Mouse (Mus musculus) NIH3T3 (cell line): Measurements from ENCODE around the gene Hist1h2bh.
"Not testable (repeated sequence)": the region's sequence is repeated elsewhere in the genome, so short reads cannot be mapped to it uniquely, and the experiment has no call there.

Experiments used
- DNase-seq: peaks from one replicate; pipeline ENCODE4 v3.0.0-alpha.2; 2012; ENCODE audit warnings: low read depth

Gene Hist1h2bh

GRCm38 (mm10) chr13:23573898-23574524 lies 30.8 kb upstream of the Hist1h2bh start, which contains the start of the genes Hist1h2bf and Hist1h2ad:
Gene Hist1h2bf, minus strand, starts transcription at chr13:23574196.
Gene Hist1h2ad, plus strand, starts transcription at chr13:23574381.
- peak; percentile 95 for DNase-seq

DNA sequence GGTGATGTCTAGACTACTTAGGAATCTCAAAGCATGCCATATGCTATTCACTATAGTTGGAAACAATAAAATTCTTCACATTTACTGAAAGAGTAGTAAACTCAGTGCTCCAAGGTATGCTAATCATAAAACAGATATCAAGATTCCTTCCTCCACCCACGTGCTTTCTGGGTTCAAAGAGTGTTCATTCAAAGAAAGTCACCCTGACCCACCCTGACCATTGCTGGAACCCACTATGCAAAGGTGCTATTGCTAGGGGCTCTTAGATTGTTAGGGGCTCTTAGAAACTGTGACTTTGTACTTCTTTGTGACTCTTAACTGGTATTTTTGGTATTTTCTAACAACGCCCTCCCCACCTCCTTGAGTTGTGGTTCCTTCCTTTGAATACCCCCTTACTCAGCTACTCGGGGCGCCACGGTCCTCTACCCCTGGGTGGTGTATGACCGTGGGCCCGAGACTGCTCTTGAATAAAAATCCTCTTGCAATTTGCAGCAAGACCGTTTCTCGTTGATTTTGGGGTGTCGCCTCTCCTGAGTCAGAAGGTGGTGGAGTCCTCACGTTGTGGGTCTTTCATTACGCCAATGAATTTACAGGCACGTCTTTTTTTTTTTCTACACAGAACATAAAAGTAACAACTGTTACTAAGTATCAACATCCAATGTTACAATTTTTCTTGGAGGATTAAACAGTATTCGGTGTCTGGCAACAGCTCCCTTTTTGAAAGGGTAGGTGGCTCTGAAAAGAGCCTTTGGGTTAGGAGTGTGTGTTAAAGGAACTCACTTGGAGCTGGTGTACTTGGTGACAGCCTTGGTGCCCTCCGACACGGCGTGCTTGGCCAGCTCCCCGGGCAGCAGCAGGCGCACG lies 30.1 kb upstream of the Hist1h2bh start:
- not testable (repeated sequence) for DNase-seq

- no peak for DNase-seq
These were observed 29.2 kb upstream of the Hist1h2bh start for GRCm38 (mm10) chr13:23572218-23573033.

DNA sequence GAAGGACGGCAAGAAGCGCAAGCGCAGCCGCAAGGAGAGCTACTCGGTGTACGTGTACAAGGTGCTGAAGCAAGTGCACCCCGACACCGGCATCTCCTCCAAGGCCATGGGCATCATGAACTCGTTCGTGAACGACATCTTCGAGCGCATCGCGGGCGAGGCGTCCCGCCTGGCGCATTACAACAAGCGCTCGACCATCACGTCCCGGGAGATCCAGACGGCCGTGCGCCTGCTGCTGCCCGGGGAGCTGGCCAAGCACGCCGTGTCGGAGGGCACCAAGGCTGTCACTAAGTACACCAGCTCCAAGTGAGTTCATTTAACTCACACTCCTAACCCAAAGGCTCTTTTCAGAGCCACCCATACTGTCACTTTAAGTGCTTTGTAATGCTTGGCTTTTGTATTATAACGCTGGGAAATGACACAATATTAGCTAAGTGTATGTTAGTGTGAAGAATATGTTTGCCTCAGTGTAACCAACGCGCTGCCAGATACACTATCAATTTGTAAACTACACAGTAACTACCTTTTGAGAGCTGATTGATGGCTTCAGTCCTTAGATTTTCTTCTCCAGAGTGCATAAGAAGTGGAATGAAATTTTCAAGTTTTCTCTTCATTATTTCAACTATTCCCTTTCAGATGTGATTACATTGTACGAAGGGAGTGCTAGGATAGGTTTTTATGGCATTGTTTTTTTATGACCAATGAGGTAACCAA lies 28.5 kb upstream of the Hist1h2bh start:
- DNase-seq: not testable (repeated sequence)

DNA sequence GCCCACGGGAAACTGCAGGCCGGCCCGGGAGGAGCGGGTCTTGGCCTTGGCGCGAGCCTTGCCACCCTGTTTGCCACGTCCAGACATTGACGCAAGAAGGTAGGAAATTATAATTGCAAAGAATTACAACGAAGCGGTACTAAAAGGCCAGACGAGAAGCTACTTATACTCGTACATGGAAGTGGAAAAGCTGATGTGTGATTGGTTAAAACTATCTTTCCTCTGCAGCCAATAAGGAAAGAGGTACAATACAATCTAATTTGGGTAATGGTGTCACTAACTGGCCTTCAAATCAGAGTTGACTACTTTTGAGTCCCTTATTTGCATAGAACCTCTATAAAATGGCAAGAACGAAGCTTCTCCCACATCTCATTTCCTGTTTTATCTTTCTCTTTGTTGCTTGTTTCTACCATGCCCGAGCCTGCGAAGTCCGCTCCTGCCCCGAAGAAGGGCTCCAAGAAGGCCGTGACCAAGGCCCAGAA lies 27.9 kb upstream of the Hist1h2bh start, which contains the start of the genes Hist1h2ae and Hist1h2bg:
Hist1h2ae (minus strand) TSS at position 199 of the 482 bp plus-strand sequence.
Hist1h2bg (plus strand) TSS at position 375 of the 482 bp plus-strand sequence.
- DNase-seq: peak; percentile 84

- not testable (repeated sequence) for DNase-seq
These were observed 27.2 kb upstream of the Hist1h2bh start for GRCm38 (mm10) chr13:23570261-23571021.

- no peak for DNase-seq
These were observed 21.3 kb upstream of the Hist1h2bh start for GRCm38 (mm10) chr13:23564482-23564881.

DNA sequence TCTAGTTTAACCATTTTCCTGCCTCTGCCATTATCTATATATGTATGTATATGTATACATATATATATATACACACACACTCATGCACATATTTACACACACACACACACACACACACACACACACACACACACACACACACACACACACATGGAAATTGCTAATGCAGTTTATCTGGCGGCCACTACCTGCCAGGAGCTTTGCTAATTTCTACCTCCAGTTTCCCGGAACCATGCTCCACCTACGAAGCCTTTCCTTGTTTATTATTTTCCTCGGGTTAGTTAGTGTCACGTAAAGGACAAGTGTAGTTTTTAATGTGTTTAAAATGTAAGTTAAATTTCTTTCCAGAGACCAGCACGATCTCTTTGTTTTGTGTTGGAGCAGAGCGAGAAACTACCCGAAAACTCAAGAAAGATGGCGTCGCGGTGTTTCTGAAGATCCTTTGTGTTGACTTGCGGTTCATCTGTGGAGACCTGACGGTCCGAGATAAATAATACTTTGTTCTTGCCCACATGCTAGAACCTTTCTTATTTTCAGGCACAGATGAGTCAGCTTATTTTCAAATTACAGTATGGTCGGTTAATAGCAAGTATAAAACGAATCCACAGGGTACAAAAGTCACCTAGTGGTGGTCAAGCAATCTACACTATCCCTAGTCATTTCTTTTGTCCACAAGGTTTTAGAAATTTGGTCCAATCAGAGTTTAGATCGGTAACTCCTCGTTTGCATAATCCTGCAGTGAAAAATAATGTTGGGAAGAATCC lies 19.7 kb upstream of the Hist1h2bh start:
- DNase-seq: peak; percentile 70

DNA sequence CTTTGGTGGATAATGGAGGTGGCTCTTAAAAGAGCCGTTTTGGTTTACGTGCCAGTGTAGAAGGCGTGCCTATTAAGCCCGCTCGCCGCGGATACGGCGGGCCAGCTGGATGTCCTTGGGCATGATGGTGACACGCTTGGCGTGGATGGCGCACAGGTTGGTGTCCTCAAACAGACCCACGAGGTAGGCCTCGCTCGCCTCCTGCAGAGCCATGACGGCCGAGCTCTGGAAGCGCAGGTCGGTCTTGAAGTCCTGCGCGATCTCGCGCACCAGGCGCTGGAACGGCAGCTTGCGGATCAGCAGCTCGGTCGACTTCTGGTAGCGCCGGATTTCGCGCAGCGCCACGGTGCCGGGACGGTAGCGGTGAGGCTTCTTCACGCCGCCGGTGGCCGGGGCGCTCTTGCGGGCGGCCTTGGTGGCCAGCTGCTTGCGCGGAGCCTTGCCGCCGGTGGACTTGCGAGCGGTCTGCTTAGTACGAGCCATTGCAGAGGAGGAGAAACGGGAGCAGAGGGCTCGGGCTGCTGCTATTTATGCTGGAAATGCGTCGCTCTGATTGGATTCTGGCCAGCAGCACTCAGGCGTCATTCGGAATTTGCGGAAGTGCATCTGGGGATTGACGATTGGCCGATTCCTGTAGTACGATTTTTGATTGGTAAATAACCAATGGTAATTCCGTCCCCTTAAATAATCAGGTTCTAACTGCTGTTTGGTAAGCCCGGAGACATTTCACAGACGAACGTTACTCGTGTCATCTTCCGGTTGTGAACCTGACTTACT lies 18.9 kb upstream of the Hist1h2bh start, which contains the start of gene Hist1h3e:
Hist1h3e (minus strand) TSS at position 487 of the 777 bp plus-strand sequence.
- peak; percentile 95 for DNase-seq

GRCm38 (mm10) chr13:23561531-23561882 lies 18.3 kb upstream of the Hist1h2bh start:
- DNase-seq: not testable (repeated sequence)

DNA sequence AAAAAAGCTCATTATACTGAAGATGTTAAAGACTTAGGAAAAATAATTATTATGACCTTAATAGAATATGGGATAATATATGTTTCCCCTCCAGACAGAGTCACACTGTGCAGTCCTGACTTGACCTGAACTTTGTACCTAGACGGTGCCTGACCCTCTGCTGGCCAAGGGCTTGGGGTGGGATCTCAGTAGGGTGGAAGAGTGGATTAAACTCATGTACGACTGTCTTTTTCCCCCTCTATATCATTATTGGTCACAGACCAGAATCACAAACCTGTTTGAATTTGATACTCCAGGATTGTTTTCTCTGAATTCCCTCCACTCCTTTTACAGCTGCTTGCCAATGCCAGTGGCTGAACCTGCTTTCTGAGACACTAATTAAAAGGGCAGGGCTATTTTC lies 17.5 kb upstream of the Hist1h2bh start:
- DNase-seq: not testable (repeated sequence)

DNA sequence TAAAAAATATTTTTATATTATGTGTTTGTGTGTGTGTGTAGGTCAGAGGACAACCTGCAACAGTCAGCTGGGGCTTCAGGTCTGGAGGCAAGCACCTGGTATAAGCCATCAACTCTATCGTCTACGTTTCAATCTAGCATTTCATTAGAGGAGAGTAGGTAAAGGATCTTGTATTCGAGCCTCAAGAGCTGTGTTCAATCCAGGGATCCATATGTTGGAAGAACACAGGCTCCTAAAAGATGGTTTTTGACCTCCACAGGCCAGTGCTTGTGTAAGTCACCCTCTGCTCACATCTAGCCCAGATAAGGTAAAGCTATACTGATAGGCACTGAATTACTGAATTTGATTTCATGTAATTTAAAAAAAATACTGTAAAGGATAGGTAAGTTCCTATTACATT lies 13.7 kb upstream of the Hist1h2bh start:
- no peak for DNase-seq

- DNase-seq: peak; percentile 90
These were observed 12.7 kb upstream of the Hist1h2bh start for GRCm38 (mm10) chr13:23555839-23556416.

- peak; percentile 88 for DNase-seq
These were observed 12.0 kb upstream of the Hist1h2bh start for GRCm38 (mm10) chr13:23554925-23555838.

DNA sequence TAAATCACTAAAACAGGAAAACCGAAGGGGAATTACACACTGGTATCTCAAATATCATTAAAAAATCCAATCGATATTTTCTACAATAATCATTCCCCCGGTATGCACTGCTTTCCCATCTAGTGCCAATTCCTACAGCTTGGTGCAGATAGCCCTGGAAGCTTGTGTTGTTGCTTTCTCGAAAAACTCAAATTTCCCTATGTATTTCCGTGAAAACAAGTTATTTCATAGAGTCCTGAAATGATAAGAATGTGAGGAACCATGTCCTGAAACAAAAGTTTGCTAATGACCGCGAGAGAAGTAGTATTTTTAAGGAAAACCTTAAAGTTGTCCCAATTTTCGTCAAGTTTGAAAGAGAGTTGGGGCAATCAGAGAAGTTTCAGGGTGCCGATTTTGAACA lies 11.2 kb upstream of the Hist1h2bh start:
- peak; percentile 29 for DNase-seq

DNA sequence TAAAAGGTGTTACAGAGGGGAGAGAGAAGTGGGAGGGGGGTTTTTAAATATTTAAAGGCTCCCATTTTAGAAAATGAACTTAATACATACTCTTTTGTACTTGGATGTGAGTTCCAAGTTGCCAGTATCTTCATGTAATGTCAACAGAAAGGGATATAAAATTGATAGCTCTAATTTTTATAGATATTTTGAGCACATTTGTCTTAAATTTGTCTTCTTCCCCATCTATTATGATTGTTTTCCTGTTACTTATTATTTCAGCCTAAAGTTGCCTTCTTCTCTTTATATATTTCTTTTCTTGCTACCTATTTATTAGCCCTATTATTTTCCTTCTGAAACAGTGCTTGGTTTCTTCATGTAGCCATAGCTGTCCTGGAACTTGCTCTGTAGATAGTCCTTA lies 9.8 kb upstream of the Hist1h2bh start, which contains the start of gene Hist1h1d:
Hist1h1d (plus strand) TSS at position 301 of the 400 bp plus-strand sequence.
- no peak for DNase-seq
